Mouse (Mus musculus) Patski (cell line): ENCODE data around the gene Ahctf1. TPM values are rescaled to one million over a fixed set of nuclear protein-coding genes. Genes with fewer than 3 reads are reported as not detected.
"Not testable (repeated sequence)": the region's sequence is repeated elsewhere in the genome, so short reads cannot be mapped to it uniquely, and the experiment has no call there.

Experiments
- ATAC-seq: fragments of 100-300 bp; one replicate; pipeline ENCODE4 v1.8.0; 2021
- CTCF ChIA-PET: fragments of 350-600 bp; sonication (Branson Sonifier 250); formaldehyde crosslinking; loops from one replicate; lab custom pipeline; 2022; ENCODE audit warnings: inconsistent platforms; lab: Charles Lee
- POLR2A ChIA-PET: fragments of 350-600 bp; sonication (Branson Sonifier 250); formaldehyde crosslinking; loops from one replicate; lab custom pipeline; 2022; ENCODE audit warnings: antibody characterized with exemption, inconsistent platforms; lab: Charles Lee
- DNase-seq: peaks from one replicate; pipeline ENCODE4 v3.0.0-alpha.2; 2011; ENCODE audit warnings: low read depth, low spot score
- H3K27me3 ChIP-seq: fragments of 371-371 bp; one replicate; pipeline ENCODE4 v1.5.1; 2021
- CTCF ChIP-seq: fragments of 100-300 bp; IDR thresholded peaks from one replicate; pipeline ENCODE4 v1.5.1; 2021
- in situ Hi-C: fragments of 300-500 bp; cut with MboI; formaldehyde crosslinking; loops from 3 replicates; pipeline ENCODE4 v1.11.1; 2018; ENCODE audit warnings: low pct_unique_long_range_greater_than_20kb, mixed read lengths
- polyA plus RNA-seq: library from polyadenylated mRNA; unstranded; gene quantifications from one replicate; pipeline ENCODE4 v1.2.3, GENCODE M21; 2021

Ahctf1 gene
- polyA plus RNA-seq, 1 experiment from 2014 or later: 33.5 TPM

DNA sequence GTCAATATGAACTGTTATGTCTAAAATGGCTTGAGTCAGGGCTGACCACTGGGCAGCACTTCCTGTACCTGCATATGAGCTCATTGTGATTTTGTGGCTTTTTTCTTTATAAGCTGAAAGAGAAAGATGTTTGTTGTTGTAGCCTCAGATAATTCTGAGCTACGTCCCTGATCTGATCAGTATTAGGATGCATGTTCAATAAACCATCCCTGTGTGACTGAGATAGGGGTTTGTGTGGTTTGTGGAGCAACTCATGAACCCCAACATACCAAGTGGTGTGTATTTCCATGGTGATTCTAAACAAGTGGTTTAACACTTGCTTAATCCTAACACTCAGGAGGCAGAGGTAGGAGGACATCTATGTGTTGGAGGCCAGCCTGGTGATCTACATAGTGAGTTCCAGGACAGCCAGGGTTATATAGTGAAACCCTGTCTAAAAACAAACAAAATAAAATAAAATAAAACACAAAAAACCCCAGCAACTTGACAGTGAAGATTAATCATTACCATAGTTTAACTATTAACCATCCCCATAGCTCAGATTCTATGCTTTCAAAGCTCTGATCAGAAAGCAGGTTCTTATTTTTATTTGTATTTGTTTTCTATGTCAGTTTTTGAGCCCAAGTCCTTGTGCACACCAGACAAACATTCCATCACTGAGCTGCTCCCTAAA lies 32.4 kb upstream of the Ahctf1 start:
- ChIA-PET POLR2A (interaction anchor here (0.6 kb wide), 1 partner anchor 553 kb away, joined by 3 read pairs; no protein-coding TSS in a partner anchor), CTCF (no interaction called here)
- in situ Hi-C loops: no loop called here
- DNase-seq (no peak), ATAC-seq (no peak)
- no peak for TF ChIP-seq CTCF
- H3K27me3 ChIP-seq: no peaks in the 10 kb centered on the region

DNA sequence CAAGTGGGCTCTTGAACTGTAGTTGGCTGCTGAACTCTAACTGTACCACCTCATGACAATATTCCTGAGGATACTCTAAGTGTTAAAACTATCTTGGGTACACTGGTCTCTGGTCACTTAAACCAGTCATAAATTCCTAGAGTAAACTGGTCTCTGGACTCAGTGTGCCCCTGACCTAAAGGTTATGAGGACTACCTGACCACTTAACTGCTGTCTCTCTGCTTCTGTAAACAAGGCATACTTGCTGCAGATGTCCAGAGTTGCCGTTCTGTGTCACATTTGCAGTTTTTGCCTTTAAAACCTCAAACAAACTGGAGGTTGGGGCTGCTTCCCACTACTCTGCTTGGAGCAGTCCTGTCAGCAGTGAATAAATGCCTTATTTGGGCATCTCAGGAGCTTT lies 30.1 kb upstream of the Ahctf1 start:
- ATAC-seq (no peak), DNase-seq (no peak)
- ChIA-PET CTCF (no interaction called here), POLR2A (no interaction called here)
- in situ Hi-C loops: no loop called here
- TF ChIP-seq CTCF: no peak
- H3K27me3 ChIP-seq: no peaks in the 10 kb centered on the region

DNA sequence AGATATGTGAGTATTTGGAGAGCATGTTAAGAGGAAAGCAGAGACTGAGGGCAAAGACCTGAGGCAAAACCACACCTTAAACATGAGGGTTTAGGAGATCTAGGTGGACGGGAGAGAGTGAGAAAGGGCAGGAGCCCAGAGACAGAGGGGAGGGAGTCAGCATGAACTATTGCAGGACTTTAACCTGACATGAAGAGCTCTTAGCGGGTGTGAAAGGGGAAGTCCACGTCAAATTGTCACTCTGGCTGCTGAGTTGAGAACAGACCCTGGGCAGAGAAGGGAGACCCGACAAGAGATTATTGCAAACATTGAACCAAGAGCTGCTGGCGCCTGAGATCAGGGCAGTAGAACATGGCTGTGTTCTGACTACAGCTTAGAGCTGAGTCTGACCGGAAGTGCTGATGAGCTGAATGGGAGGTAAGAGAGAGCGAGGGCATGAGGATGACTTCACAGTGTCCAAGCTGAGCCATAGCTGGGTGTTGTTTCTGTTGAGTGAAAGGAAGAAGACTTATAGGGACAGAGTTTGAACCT lies 29.3 kb upstream of the Ahctf1 start:
- CTCF ChIA-PET: no interaction called here
- DNase-seq: no peak
- no peak for TF ChIP-seq CTCF
- in situ Hi-C loops: no loop called here
- ATAC-seq: no peak
- POLR2A ChIA-PET: no interaction called here
- no peaks in the 10 kb centered on the region for H3K27me3 ChIP-seq

DNA sequence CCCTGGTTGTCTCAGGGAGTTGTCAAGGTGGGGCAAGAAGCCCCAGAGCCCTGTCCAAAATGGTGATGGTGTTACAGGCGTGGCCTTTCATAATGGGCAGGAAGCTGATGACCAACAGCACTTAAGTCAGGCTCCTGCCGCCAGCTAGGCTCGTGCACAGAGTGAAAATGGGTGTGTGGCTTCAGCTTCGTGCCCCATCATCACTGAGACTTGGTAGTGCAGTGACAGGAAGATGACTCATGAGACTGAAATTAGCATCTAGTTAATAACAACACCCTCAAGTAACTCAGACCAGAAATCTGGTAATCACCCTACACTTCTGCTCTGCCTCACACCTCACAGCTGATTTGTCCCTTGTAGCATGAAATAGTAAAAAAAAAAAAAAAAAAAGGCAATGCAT lies 25.4 kb upstream of the Ahctf1 start:
- ChIA-PET CTCF (interaction anchor here (0.8 to 1.2 kb wide), 2 partner anchors 13 to 29 kb away, joined by 3 to 6 read pairs; no protein-coding TSS in a partner anchor), POLR2A (interaction anchor here (0.6 kb wide), 1 partner anchor 16 kb away, joined by 4 read pairs; no protein-coding TSS in a partner anchor)
- TF ChIP-seq CTCF: no peak
- H3K27me3 ChIP-seq: no peaks in the 10 kb centered on the region
- in situ Hi-C loops: no loop called here
- no peak for DNase-seq
- no peak for ATAC-seq

DNA sequence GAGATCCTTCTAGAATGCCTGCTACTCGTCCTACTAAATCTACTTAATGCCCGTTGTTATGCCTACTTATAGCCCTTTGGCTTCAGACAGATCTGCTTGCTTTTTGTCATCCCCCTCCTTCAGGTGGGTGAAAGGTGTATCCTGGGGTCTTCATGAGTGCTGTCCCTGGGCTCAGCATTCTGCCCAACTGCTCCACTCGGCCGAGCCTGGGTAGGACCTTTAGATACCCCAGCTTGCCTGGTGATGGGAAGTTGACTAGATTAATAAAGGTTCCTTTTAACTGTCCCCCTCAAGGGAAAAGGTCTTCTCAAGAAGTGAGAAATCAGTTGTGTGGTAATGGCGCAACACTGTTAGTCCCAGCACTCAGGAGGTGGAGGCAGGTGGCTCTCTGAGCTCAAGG lies 24.6 kb upstream of the Ahctf1 start:
- TF ChIP-seq CTCF: no peak
- ATAC-seq (no peak), DNase-seq (no peak)
- ChIA-PET POLR2A (no interaction called here), CTCF (no interaction called here)
- in situ Hi-C loops: no loop called here
- H3K27me3 ChIP-seq: no peaks in the 10 kb centered on the region

DNA sequence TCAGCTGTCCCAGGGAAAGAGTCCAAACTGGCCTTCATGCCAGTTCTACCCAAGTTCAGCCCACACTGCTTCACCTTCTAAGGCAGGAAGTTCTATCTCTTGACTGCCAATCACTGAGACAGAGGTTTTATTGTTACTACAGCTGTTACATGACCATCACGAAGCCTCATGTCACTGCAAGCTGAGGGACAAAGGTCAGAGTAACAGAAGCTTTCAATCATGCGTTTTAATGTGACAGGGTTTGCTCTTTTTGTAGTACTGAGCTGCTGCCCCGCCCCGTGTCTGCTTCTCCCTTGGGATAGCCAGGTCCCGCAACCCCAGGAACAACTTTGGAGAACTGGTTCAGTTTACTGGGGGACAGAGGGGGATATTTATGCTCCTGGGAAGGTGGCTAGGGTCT lies 21.1 kb upstream of the Ahctf1 start:
- CTCF ChIA-PET: interaction anchor here (1.0 to 2.2 kb wide), 3 partner anchors 17 to 30 kb away, joined by 3 to 5 read pairs (median 3); no protein-coding TSS in a partner anchor
- in situ Hi-C loops: no loop called here

DNA sequence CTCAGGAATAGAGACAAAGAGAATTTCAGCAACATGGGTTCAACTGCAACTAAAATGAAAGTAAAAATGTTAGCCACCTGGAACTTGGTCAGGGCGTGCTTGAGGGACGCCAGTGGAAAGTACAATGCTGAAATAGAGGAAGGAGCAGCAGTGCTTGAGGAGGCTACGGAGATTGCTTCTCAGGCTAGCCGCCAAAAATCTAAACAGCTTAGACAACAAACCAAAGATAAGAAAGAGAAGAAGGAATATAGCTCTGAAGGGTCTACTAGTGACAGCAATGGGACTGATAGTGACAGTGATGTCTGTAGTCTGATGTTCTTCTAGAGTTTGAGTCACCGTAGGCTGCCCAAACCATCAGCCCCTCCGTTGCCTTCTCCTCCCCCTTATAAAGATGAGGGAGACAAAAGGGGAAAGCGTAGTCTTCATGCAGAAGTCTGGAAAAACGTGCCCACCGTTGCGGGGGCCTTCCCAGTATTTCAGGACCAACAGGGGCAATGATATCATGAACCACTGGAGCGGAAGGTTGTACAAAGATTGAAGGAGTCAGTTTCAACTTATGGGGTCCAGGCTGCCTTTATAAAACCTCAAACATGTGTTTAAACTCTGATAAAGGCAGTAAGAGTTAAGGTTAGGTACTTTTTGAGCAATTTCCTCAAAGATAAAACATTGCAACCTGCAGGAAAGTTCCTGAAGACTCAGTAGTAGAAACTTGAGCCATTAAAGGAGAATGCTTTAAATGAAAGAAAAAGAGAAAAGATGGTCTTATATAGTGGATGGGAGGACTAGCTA lies 15.2 kb upstream of the Ahctf1 start:
- POLR2A ChIA-PET, in situ Hi-C loops: not testable (repeated sequence)
- CTCF ChIA-PET: interaction anchor here (1.0 kb wide), 1 partner anchor 25 kb away, joined by 3 read pairs; no protein-coding TSS in a partner anchor

More for the DNA sequence above, 21.1 kb upstream of the Ahctf1 start:
- POLR2A ChIA-PET: no interaction called here
- DNase-seq (no peak), ATAC-seq (no peak)
- no peaks in the 10 kb centered on the region for H3K27me3 ChIP-seq
- no peak for TF ChIP-seq CTCF

DNA sequence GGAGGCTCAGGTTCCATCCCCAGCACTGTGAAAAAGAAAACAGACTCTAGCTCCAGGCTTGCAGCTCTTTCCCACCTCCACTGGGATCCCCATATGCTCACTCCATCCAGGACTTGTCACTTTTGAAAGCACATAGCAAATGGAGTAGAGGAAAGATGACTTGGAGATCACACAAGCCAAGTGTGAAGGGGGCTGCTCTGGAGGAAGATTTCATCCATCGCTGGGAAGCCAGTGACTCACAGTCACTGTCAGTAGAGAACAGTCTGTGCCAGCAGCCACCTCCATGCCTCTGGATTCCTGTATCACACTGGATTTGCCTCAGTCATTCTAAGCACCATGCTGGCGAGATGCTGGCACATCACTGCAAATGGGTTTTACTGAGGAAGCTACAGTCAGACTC lies 11.1 kb upstream of the Ahctf1 start:
- ChIA-PET POLR2A (interaction anchor here (0.6 kb wide), 1 partner anchor 73 kb away, joined by 4 read pairs; no protein-coding TSS in a partner anchor), CTCF (no interaction called here)
- no peak for TF ChIP-seq CTCF
- ATAC-seq: no peak
- H3K27me3 ChIP-seq: no peaks in the 10 kb centered on the region
- no peak for DNase-seq
- in situ Hi-C loops: no loop called here

More for the DNA sequence above, 15.2 kb upstream of the Ahctf1 start:
- H3K27me3 ChIP-seq, ATAC-seq, DNase-seq: not testable (repeated sequence)

DNA sequence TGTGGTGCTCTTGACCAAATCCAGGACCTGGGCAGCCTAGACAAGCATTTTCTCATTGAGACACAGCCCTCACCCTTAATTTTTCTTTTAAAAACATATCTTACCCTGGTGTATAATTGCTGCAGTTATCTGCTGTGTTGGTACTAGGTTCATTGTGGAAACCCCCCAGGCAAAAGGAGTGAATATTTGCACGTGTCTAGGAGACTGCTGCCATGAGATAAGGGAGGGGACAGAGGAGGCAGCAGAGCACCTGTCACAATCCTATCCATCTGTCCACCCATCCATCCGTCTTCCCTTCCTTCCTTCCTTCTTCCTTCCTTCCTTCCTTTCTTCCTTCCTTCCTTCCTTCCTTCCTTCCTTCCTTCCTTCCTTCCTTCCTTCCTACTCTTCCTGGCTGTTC lies 9.9 kb upstream of the Ahctf1 start:
- no peak for TF ChIP-seq CTCF
- H3K27me3 ChIP-seq: no peaks in the 10 kb centered on the region
- DNase-seq (no peak), ATAC-seq (no peak)
- ChIA-PET CTCF (no interaction called here), POLR2A (interaction anchor here (0.6 kb wide), 1 partner anchor 16 kb away, joined by 4 read pairs; no protein-coding TSS in a partner anchor)
- in situ Hi-C loops: no loop called here

DNA sequence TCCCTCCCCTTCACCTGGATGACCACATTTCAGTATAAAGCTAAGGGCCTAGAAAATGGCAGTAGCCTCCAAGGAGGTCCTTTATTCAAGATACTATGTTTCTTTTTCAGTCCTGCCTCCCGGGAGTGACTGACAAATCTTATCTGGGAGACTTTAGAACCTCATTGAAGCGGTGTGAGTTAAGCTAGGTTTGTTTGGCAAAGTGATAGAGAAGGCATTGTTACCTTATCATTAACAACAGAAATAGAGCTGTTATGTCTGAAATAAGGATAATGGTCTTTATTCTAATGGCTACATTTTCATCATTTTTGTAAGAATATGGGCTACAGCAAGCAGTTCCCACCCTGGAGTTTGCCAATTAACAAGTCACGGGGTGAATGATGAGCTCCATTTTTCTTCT lies 4.8 kb upstream of the Ahctf1 start:
- TF ChIP-seq CTCF: no peak
- DNase-seq (no peak), ATAC-seq (no peak)
- ChIA-PET CTCF (no interaction called here), POLR2A (no interaction called here)
- H3K27me3 ChIP-seq: no peaks in the 10 kb centered on the region
- in situ Hi-C loops: no loop called here

DNA sequence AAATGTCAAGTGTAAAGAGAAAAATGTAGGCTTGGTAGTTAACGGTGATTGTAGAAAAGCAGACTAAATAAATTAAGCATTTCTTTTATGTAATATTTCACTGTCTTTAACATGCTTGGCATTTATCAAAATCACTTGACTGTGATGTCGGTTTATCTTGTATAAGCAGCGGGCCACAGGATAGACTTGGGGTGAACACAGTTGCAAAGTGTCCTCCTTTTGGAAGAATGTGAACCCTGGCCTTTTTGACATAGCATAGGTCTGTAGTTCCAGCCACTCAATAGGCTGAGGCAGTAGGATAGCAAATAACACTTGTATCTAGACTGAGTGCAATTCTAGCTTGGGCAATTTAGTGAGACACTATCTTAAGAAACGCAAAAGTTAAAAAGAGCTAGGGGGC lies 4.0 kb upstream of the Ahctf1 start:
- no peaks in the 10 kb centered on the region for H3K27me3 ChIP-seq
- DNase-seq (no peak), ATAC-seq (no peak)
- CTCF ChIA-PET: no interaction called here
- POLR2A ChIA-PET: no interaction called here
- TF ChIP-seq CTCF: no peak
- in situ Hi-C loops: no loop called here
